Mouse (Mus musculus) cerebellum, adult 9-11 months (tissue): Measurements from ENCODE around the gene Grxcr1.

Source experiments
- DNase-seq: peaks from one replicate; pipeline ENCODE4 v3.0.0; 2022

Gene Grxcr1

GRCm38 (mm10) chr5:68031744-68032143 lies at the start of gene Grxcr1:
TSS of gene Grxcr1 (plus strand) at chr5:68031835.
- no peak for DNase-seq

- no peak for DNase-seq
These were observed 49.6 kb upstream of the Grxcr1 start for GRCm38 (mm10) chr5:67981946-67982526.

- DNase-seq: no peak
These were observed 41.2 kb upstream of the Grxcr1 start for GRCm38 (mm10) chr5:67990426-67990825.

GRCm38 (mm10) chr5:68002611-68003010 lies 29.0 kb upstream of the Grxcr1 start:
- DNase-seq: no peak

GRCm38 (mm10) chr5:68003904-68004303 lies 27.7 kb upstream of the Grxcr1 start:
- DNase-seq: no peak

- DNase-seq: no peak
These were observed 27.2 kb upstream of the Grxcr1 start for GRCm38 (mm10) chr5:68004419-68004818.

GRCm38 (mm10) chr5:68007074-68007473 lies 24.6 kb upstream of the Grxcr1 start:
- no peak for DNase-seq

GRCm38 (mm10) chr5:68011569-68011968 lies 20.1 kb upstream of the Grxcr1 start:
- DNase-seq: no peak

- DNase-seq: peak; percentile 69
These were observed 19.0 kb upstream of the Grxcr1 start for GRCm38 (mm10) chr5:68012618-68013017.

- DNase-seq: no peak
These were observed 10.8 kb upstream of the Grxcr1 start for GRCm38 (mm10) chr5:68020870-68021269.

GRCm38 (mm10) chr5:68026658-68027422 lies 4.8 kb upstream of the Grxcr1 start:
- no peak for DNase-seq

GRCm38 (mm10) chr5:68027474-68027873 lies 4.2 kb upstream of the Grxcr1 start:
- no peak for DNase-seq

GRCm38 (mm10) chr5:68033345-68033744 lies 1.7 kb downstream of the Grxcr1 start:
- DNase-seq: no peak

- DNase-seq: no peak
These were observed 7.4 kb downstream of the Grxcr1 start for GRCm38 (mm10) chr5:68039077-68039476.

- DNase-seq: no peak
These were observed 11.7 kb downstream of the Grxcr1 start for GRCm38 (mm10) chr5:68043339-68043738.

GRCm38 (mm10) chr5:68048783-68049182 lies 17.1 kb downstream of the Grxcr1 start:
- peak; percentile 95 for DNase-seq

GRCm38 (mm10) chr5:68049536-68049935 lies 17.9 kb downstream of the Grxcr1 start:
- DNase-seq: no peak

GRCm38 (mm10) chr5:68051101-68051500 lies 19.5 kb downstream of the Grxcr1 start:
- no peak for DNase-seq

- no peak for DNase-seq
These were observed 25.9 kb downstream of the Grxcr1 start for GRCm38 (mm10) chr5:68057574-68057973.

GRCm38 (mm10) chr5:68068694-68069093 lies 37.1 kb downstream of the Grxcr1 start:
- DNase-seq: no peak

- no peak for DNase-seq
These were observed 38.7 kb downstream of the Grxcr1 start for GRCm38 (mm10) chr5:68070308-68070707.

- DNase-seq: no peak
These were observed 40.2 kb downstream of the Grxcr1 start for GRCm38 (mm10) chr5:68071857-68072256.

GRCm38 (mm10) chr5:68086535-68087098 lies 55.0 kb downstream of the Grxcr1 start:
- DNase-seq: no peak

GRCm38 (mm10) chr5:68087174-68087573 lies 55.5 kb downstream of the Grxcr1 start:
- DNase-seq: no peak
